Mouse (Mus musculus) hindbrain, embryonic 11.5 days (tissue): ENCODE results near the gene Rtn4ip1. TPM values are rescaled to one million over a fixed set of nuclear protein-coding genes. Genes with fewer than 3 reads are reported as not detected.
A peak's percentile ranks its signal among the peaks of the same experiment; 100 is the strongest.
"Not testable (repeated sequence)": the region's sequence is repeated elsewhere in the genome, so short reads cannot be mapped to it uniquely, and the experiment has no call there.

Experiments
- ATAC-seq: fragments of 200-750 bp; cut with Nextera tagmentation; 2 replicates; pipeline ENCODE4 v1.8.0; 2017; ENCODE audit warnings: mild to moderate bottlenecking, moderate TSS enrichment, moderate library complexity; ENCODE audit not compliant: low FRiP score
- DNase-seq: peaks from one replicate; pipeline ENCODE4 v3.0.0-alpha.2; 2015; ENCODE audit warnings: low spot score
- H3K27ac ChIP-seq: fragments of 300-500 bp; sonication (generic); 2 replicates; pipeline ENCODE4 v1.5.1; 2014; ENCODE audit warnings: mild to moderate bottlenecking, low read depth, low read length
- H3K27me3 ChIP-seq: fragments of 300-500 bp; sonication (generic); 2 replicates; pipeline ENCODE4 v1.6.1; 2014; ENCODE audit warnings: mild to moderate bottlenecking, low read length, moderate library complexity, mixed read lengths; ENCODE audit not compliant: control insufficient read depth, insufficient read depth
- H3K36me3 ChIP-seq: fragments of 300-500 bp; sonication (generic); 2 replicates; pipeline ENCODE4 v1.6.1; 2014; ENCODE audit warnings: mild to moderate bottlenecking, low read length, moderate library complexity, mixed read lengths; ENCODE audit not compliant: control insufficient read depth, insufficient read depth
- H3K4me1 ChIP-seq: fragments of 300-500 bp; sonication (generic); replicated peaks from 2 replicates; pipeline ENCODE4 v1.6.1; 2014; ENCODE audit warnings: low read length, mixed read lengths; ENCODE audit not compliant: control insufficient read depth, insufficient read depth
- H3K4me2 ChIP-seq: fragments of 300-500 bp; sonication (generic); replicated peaks from 2 replicates; pipeline ENCODE4 v1.6.1; 2014; ENCODE audit warnings: mild to moderate bottlenecking, low read depth, low read length
- H3K4me3 ChIP-seq: fragments of 300-500 bp; sonication (generic); 2 replicates; pipeline ENCODE4 v1.5.1; 2014; ENCODE audit warnings: low read depth, low read length
- H3K9ac ChIP-seq: fragments of 300-500 bp; sonication (generic); 2 replicates; pipeline ENCODE4 v1.6.1; 2014; ENCODE audit warnings: low read depth, low read length
- H3K9me3 ChIP-seq: fragments of 300-500 bp; sonication (generic); 2 replicates; pipeline ENCODE4 v1.6.1; 2016; ENCODE audit warnings: low read length; ENCODE audit not compliant: control insufficient read depth
- WGBS: fragments of 180-500 bp; shearing (Covaris S2); extraction: QIAGEN DNeasy Blood & Tissue Kit; methylation state at CpG from one replicate; pipeline ENCODE4 v1.1.7; 2014; 5-methylcytosine and 5-hydroxymethylcytosine counted together
- polyA plus RNA-seq: library from polyadenylated mRNA; unstranded; fragments of >200 nt; fragmentation: Nextera tagmentation; extraction: Ambion mirVana; gene quantifications from 2 replicates; pipeline ENCODE4 v1.2.1, GENCODE M21; 2014

Rtn4ip1 gene
- polyA plus RNA-seq, 1 experiment from 2014 or later: 20.0 TPM

DNA sequence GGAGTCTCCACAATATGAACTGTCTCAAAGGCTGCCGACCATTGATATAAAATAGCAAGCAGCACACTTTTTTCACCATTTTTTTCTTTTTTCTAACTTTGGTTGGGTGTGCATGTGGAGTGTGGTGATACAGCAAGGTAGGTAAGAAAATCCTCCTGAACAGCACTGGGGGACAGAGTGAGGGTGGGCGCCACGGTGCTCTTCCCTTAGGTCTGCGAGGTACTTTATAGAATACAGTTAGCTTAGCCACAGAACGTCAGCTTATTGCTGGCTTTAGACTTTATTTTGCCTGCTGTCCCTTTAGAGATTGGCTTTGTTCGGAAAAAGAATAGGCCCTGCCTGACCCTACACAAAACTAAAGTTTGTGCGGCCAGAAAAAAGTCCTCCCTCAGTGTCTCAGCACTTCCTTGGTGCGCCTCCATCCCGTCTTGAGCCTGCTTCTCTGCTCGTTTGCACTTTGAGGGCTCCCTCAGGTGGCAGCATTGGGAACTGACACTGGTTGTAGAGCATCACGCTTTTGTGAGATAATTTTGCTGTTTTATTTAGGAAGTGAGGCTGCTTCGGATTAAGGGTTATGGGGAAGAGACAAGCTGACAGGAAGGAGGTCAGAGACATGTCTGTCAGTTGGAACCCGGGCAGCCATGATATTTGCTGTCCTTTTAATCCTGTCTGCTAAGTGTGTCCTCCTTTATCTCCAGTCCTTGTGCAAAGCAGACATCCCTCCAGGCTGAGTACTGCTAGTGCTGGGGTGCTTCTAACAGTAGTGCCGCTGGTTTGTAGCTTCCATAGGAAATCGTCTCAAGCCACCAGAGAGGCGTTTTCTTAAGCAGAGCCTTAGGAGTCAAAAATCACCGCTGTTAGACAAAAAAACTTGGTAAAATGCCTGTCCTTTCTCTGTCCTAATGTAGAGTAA, 17.3 kb downstream of the Rtn4ip1 start:
- Histone ChIP-seq H3K4me1 (no peaks in the 10 kb centered on the region), H3K9me3 (no peaks in the 10 kb centered on the region), H3K4me3 (no peak overlapping the region), H3K27ac (no peak overlapping the region), H3K4me2 (no peak overlapping the region), H3K9ac (no peak overlapping the region), H3K36me3 (no peaks in the 10 kb centered on the region), H3K27me3 (no peaks in the 10 kb centered on the region)
- WGBS: 41% methylated on average over 17 of the region's 17 CpGs
- no peak for ATAC-seq
- DNase-seq: peak; percentile 89

DNA sequence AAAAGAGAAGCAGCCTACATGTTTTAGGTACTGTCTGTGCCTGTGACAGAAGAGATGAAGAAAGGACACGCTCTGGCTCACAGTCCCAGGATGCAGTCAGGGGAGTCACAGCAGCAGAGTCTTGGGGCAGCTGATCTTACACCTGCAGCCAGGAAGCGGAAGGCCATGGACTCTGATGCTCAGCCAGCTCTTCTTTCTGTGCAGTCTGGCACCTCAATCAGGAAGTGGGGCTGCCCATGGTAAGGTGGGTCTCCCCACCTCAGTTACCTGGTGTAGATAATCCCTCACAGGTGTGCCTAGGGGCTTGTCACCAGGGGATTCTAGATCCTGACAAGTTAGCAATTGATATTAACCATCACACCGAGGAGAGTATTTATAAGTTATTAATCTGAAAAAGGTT, 21.5 kb downstream of the Rtn4ip1 start:
- no peaks in the 10 kb centered on the region for H3K4me1 ChIP-seq
- H3K27me3 ChIP-seq: no peaks in the 10 kb centered on the region
- WGBS: 92% methylated on average over 3 of the region's 3 CpGs
- ATAC-seq: no peak
- no peak overlapping the region for H3K4me3 ChIP-seq
- H3K9ac ChIP-seq: no peak overlapping the region
- no peak overlapping the region for H3K27ac ChIP-seq
- no peak for DNase-seq
- no peaks in the 10 kb centered on the region for H3K36me3 ChIP-seq
- no peak overlapping the region for H3K4me2 ChIP-seq
- no peaks in the 10 kb centered on the region for H3K9me3 ChIP-seq

DNA sequence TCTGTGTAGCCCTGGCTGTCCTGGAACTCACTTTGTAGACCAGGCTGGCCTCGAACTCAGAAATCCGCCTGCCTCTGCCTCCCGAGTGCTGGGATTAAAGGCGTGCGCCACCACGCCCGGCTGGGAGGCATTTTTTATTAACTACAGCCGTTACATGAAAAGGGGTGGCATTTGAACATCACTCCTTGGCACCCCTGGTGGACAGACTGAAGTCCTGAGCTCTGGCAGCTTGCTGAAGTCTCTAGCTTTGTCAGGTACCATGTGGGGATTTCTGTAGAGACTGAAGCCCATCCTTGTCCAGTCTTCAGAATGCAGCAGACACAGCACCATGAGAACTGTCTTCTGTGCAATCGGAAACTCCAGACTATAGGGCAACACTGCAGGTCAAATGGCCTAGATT, 24.2 kb downstream of the Rtn4ip1 start:
- H3K4me3 ChIP-seq, ATAC-seq, DNase-seq, H3K27me3 ChIP-seq, H3K9me3 ChIP-seq, H3K27ac ChIP-seq, H3K4me2 ChIP-seq, H3K4me1 ChIP-seq, H3K9ac ChIP-seq, H3K36me3 ChIP-seq: not testable (repeated sequence)
- WGBS: 85% methylated on average over 8 of the region's 9 CpGs

- Histone ChIP-seq H3K9ac (no peak overlapping the region), H3K36me3 (0 out of 2 replicates have a peak, but pooled peaks cover 2% of the 10 kb centered on the region), H3K9me3 (no peaks in the 10 kb centered on the region), H3K27ac (no peak overlapping the region), H3K4me3 (no peak overlapping the region), H3K4me2 (no peak overlapping the region), H3K4me1 (no peaks in the 10 kb centered on the region), H3K27me3 (no peaks in the 10 kb centered on the region)
- DNase-seq (no peak), ATAC-seq (no peak)
- WGBS: 85% methylated on average over 8 of the region's 8 CpGs
Observed at GRCm38 (mm10) chr10:43927736-43928135, 26.1 kb downstream of the Rtn4ip1 start.

DNA sequence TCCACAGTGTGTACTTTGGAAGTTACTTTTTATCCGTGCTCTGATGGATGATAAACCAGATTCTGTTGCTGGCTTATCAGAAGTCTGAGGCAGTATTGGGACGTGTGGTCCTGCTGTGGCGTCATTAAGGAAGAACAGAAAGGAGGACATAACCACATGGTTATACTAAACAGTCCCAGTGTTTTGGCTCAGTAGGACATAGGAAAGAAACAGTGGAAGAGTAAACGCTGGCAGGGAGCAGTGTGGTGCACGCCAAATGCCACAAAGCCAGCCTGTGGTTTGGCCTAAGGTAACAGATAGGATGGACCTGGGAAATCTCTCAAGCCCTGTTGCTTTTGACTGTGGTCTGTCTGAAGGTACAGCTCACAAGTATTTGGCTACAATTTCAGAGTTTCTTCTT, 27.0 kb downstream of the Rtn4ip1 start:
- H3K4me3 ChIP-seq: no peak overlapping the region
- no peak overlapping the region for H3K27ac ChIP-seq
- 76% methylated on average over 5 of the region's 5 CpGs for WGBS
- DNase-seq (no peak), ATAC-seq (no peak)
- H3K9ac ChIP-seq: no peak overlapping the region
- H3K9me3 ChIP-seq: no peaks in the 10 kb centered on the region
- H3K27me3 ChIP-seq: no peaks in the 10 kb centered on the region
- H3K36me3 ChIP-seq: 0 out of 2 replicates have a peak, but pooled peaks cover 2% of the 10 kb centered on the region
- H3K4me1 ChIP-seq: no peaks in the 10 kb centered on the region
- H3K4me2 ChIP-seq: no peak overlapping the region

DNA sequence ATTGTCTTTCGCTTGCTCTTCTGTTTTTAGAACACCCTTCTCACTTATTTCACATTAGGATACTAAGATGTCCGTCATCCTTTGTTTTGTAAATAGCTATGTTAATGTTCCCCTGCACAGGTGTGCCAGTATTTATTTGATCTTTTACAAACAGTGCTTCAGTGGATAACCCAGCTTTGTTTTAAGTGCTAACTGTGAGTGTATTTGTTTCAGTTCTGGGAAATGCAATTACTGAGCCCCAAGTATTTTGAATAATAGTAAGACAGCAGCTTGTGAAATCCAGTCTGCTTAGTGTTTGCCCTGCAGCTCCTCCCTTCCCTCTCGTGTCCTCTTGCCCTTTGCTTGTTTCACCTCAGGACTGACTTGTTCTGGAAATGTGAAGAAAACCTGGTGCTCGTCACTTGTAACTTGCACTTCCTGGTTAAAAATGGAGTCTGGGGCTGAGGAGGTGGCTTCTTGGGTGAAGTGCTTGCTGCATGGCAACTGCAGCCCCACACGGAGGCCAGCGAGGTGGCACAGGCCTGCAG, 37.6 kb downstream of the Rtn4ip1 start:
- 80% methylated on average over 6 of the region's 6 CpGs for WGBS
- H3K9ac ChIP-seq: no peak overlapping the region
- H3K4me1 ChIP-seq: no peaks in the 10 kb centered on the region
- H3K27ac ChIP-seq: no peak overlapping the region
- no peaks in the 10 kb centered on the region for H3K27me3 ChIP-seq
- DNase-seq: no peak
- no peaks in the 10 kb centered on the region for H3K36me3 ChIP-seq
- H3K9me3 ChIP-seq: no peaks in the 10 kb centered on the region
- no peak overlapping the region for H3K4me3 ChIP-seq
- no peak for ATAC-seq
- H3K4me2 ChIP-seq: no peak overlapping the region

- no peak for ATAC-seq
- DNase-seq: peak; percentile 10
- Histone ChIP-seq H3K27ac (no peak overlapping the region), H3K9ac (no peak overlapping the region), H3K36me3 (no peaks in the 10 kb centered on the region), H3K4me3 (no peak overlapping the region), H3K4me1 (no peaks in the 10 kb centered on the region), H3K9me3 (no peaks in the 10 kb centered on the region), H3K4me2 (no peak overlapping the region), H3K27me3 (no peaks in the 10 kb centered on the region)
- 33% methylated on average over 4 of the region's 4 CpGs for WGBS
Observed at GRCm38 (mm10) chr10:43943736-43944135, 42.1 kb downstream of the Rtn4ip1 start.

DNA sequence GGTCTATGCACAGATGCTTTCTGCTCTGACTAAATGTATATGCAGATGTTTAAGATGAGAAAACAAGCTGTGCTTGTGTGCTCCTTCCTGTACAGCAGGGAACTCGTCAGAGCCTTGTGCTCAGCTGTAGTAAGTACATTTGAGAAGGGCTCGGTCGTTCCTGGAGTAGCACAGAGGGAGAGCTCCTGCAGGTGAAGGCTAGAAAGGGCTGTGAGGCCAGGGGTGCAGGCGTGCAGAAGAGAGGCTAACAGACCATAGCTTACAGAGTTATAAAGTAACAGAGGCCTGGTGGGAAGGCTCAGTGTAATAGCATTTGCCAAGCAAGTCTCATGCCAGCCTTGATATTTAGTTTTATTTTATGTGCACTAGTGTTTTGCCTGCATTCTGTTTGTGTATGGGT, 43.8 kb downstream of the Rtn4ip1 start:
- H3K4me2 ChIP-seq: no peak overlapping the region
- H3K4me1 ChIP-seq: no peaks in the 10 kb centered on the region
- no peaks in the 10 kb centered on the region for H3K9me3 ChIP-seq
- WGBS: 75% methylated on average over 4 of the region's 4 CpGs
- H3K36me3 ChIP-seq: no peaks in the 10 kb centered on the region
- no peak overlapping the region for H3K4me3 ChIP-seq
- ATAC-seq: no peak
- H3K27ac ChIP-seq: no peak overlapping the region
- no peak overlapping the region for H3K9ac ChIP-seq
- no peak for DNase-seq
- H3K27me3 ChIP-seq: no peaks in the 10 kb centered on the region

DNA sequence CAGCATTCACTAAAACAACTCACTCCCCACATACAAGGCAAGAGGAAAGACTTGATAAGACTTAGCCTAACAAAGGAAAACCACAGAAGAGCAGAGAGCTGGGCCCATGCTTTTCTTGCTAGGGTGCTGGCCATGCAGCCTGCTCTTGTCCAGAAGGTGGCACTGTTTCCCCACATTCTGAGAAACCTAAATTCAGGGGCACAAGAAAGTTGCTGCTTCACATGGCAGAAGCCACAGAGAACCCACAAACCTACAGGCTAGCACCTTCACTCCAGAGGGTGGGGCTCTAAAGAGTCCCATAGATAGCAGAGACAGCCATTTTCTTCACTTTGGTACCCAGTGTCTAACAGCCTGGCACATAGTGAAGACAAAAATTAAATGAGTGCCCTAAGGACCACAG, 52.3 kb downstream of the Rtn4ip1 start:
- no peak overlapping the region for H3K27ac ChIP-seq
- H3K9ac ChIP-seq: no peak overlapping the region
- H3K4me1 ChIP-seq: no peaks in the 10 kb centered on the region
- no peaks in the 10 kb centered on the region for H3K36me3 ChIP-seq
- no peak overlapping the region for H3K4me2 ChIP-seq
- no peaks in the 10 kb centered on the region for H3K9me3 ChIP-seq
- DNase-seq (peak; percentile 85), ATAC-seq (peak; percentile 49)
- H3K4me3 ChIP-seq: no peak overlapping the region
- no peaks in the 10 kb centered on the region for H3K27me3 ChIP-seq
